Mouse (Mus musculus) megakaryocyte, embryonic 14.5 days (primary cell): ENCODE results near the gene Tipin.

Experiments
- FLI1 ChIP-seq: IDR thresholded peaks from 2 replicates; pipeline ENCODE4 v1.6.1; 2012; ENCODE audit warnings: low read length, inconsistent platforms, mixed read lengths
- GATA1 ChIP-seq: IDR thresholded peaks from 3 replicates; pipeline ENCODE4 v1.6.1; 2012; ENCODE audit warnings: mixed read lengths, low read length, inconsistent platforms, borderline replicate concordance

DNA sequence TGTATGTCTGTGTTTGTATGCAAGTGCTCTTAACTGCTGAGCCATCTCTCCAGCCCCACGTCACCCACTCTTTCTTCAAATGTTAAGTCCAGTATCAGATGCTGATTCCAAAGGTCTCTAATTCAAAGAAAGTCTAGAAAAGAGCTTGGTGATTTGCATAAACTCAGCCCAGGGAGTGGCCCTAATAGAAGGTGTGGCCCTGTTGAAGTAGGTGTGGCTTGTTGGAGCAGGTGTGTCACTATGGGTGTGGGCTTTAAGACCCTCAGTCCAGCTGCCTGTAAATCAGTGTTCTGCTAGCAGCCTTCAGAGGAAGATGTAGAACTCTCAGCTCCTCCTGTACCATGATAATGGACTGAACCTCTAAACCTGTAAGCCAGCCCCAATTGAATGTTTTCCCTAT lies 14.2 kb upstream of the Tipin start:
- TF ChIP-seq GATA1 (no peak), FLI1 (no peak)
